Mouse (Mus musculus): ENCODE results near the gene Defb35.
A peak's percentile ranks its signal among the peaks of the same experiment; 100 is the strongest.
"Not testable (repeated sequence)": the region's sequence is repeated elsewhere in the genome, so short reads cannot be mapped to it uniquely, and the experiment has no call there.

Gene Defb35

GRCm38 (mm10) chr8:21938052-21938451 lies at the start of gene Defb35:
Gene Defb35 (plus strand): TSS chr8:21938352.
- not testable (repeated sequence) for DNase-seq (ENCODE audit: extremely low spot score, low read depth, low spot score)

GRCm38 (mm10) chr8:21906290-21906689 lies 31.9 kb upstream of the Defb35 start, which contains the start of gene Defb11:
Gene Defb11 (minus strand): TSS chr8:21906412.
- not testable (repeated sequence) for DNase-seq (ENCODE audit: extremely low spot score, low read depth, low spot score)

- DNase-seq (ENCODE audit: extremely low spot score, low read depth, low spot score): no peak
Measured at GRCm38 (mm10) chr8:21911931-21912330, 26.2 kb upstream of the Defb35 start.

GRCm38 (mm10) chr8:21912554-21912953 lies 25.6 kb upstream of the Defb35 start:
- DNase-seq (ENCODE audit: extremely low spot score, low read depth, low spot score): no peak

GRCm38 (mm10) chr8:21915625-21916024 lies 22.5 kb upstream of the Defb35 start:
- no peak for DNase-seq (ENCODE audit: extremely low spot score, low read depth, low spot score)

GRCm38 (mm10) chr8:21930754-21931153 lies 7.4 kb upstream of the Defb35 start:
- not testable (repeated sequence) for DNase-seq (ENCODE audit: extremely low spot score, low read depth, low spot score)

GRCm38 (mm10) chr8:21932610-21933009 lies 5.5 kb upstream of the Defb35 start, which contains the start of gene Defb15:
Gene Defb15 (minus strand): TSS chr8:21932710.
- no peak for DNase-seq (ENCODE audit: extremely low spot score, low read depth, low spot score)

- no peak for DNase-seq (ENCODE audit: extremely low spot score, low read depth, low spot score)
Measured at GRCm38 (mm10) chr8:21946462-21946861, 8.3 kb downstream of the Defb35 start, which contains the start of gene Defb13. Gene Defb13 (plus strand): TSS chr8:21946762.

- no peak for DNase-seq (ENCODE audit: extremely low spot score, low read depth, low spot score)
Measured at GRCm38 (mm10) chr8:21947311-21948017, 9.3 kb downstream of the Defb35 start.

GRCm38 (mm10) chr8:21955321-21955720 lies 17.2 kb downstream of the Defb35 start:
- DNase-seq (ENCODE audit: extremely low spot score, low read depth, low spot score): peak; percentile 42

- no peak for DNase-seq (ENCODE audit: extremely low spot score, low read depth, low spot score)
Measured at GRCm38 (mm10) chr8:21956336-21956735, 18.2 kb downstream of the Defb35 start.

GRCm38 (mm10) chr8:21958414-21958813 lies 20.3 kb downstream of the Defb35 start, which contains the start of gene Fam90a1a:
Gene Fam90a1a (plus strand): TSS chr8:21958714.
- DNase-seq (ENCODE audit: extremely low spot score, low read depth, low spot score): no peak

- DNase-seq (ENCODE audit: extremely low spot score, low read depth, low spot score): no peak
Measured at GRCm38 (mm10) chr8:21966646-21967045, 28.5 kb downstream of the Defb35 start.

- no peak for DNase-seq (ENCODE audit: extremely low spot score, low read depth, low spot score)
Measured at GRCm38 (mm10) chr8:21969475-21969874, 31.3 kb downstream of the Defb35 start, which contains the start of gene Ccdc70. Gene Ccdc70 (plus strand): TSS chr8:21969775.

- DNase-seq (ENCODE audit: extremely low spot score, low read depth, low spot score): no peak
Measured at GRCm38 (mm10) chr8:21978193-21978592, 40.0 kb downstream of the Defb35 start.

- no peak for DNase-seq (ENCODE audit: extremely low spot score, low read depth, low spot score)
Measured at GRCm38 (mm10) chr8:21981664-21982337, 43.6 kb downstream of the Defb35 start.
